Mouse (Mus musculus) liver, embryonic 13.5 days (tissue): ENCODE measurements around the gene Tpte. TPM values are rescaled to one million over a fixed set of nuclear protein-coding genes. Genes with fewer than 3 reads are reported as not detected.

ENCODE experiments used
- ATAC-seq: fragments of 200-750 bp; cut with Nextera tagmentation; 2 replicates; pipeline ENCODE4 v1.8.0; 2017; ENCODE audit warnings: low read depth, mild to moderate bottlenecking, moderate number of reproducible peaks, moderate library complexity
- DNase-seq: peaks from one replicate; pipeline ENCODE4 v3.0.0; 2022
- H3K27ac ChIP-seq: fragments of 300-500 bp; sonication (generic); 2 replicates; pipeline ENCODE4 v1.5.1; 2015; ENCODE audit warnings: moderate library complexity, mild to moderate bottlenecking, inconsistent platforms
- H3K27me3 ChIP-seq: fragments of 300-500 bp; sonication (generic); 2 replicates; pipeline ENCODE4 v1.6.1; 2015; ENCODE audit warnings: mild to moderate bottlenecking, inconsistent platforms
- H3K36me3 ChIP-seq: fragments of 300-500 bp; sonication (generic); 2 replicates; pipeline ENCODE4 v1.6.1; 2015; ENCODE audit warnings: mild to moderate bottlenecking, inconsistent platforms
- H3K4me1 ChIP-seq: fragments of 300-500 bp; sonication (generic); replicated peaks from 2 replicates; pipeline ENCODE4 v1.6.1; 2015; ENCODE audit warnings: inconsistent platforms
- H3K4me2 ChIP-seq: fragments of 300-500 bp; sonication (generic); 2 replicates; pipeline ENCODE4 v1.6.1; 2015; ENCODE audit warnings: inconsistent platforms, mild to moderate bottlenecking, moderate library complexity
- H3K4me3 ChIP-seq: fragments of 300-500 bp; sonication (generic); replicated peaks from 2 replicates; pipeline ENCODE4 v1.5.1; 2015; ENCODE audit warnings: mild to moderate bottlenecking, inconsistent platforms
- H3K9ac ChIP-seq: fragments of 300-500 bp; sonication (generic); 2 replicates; pipeline ENCODE4 v1.6.1; 2015; ENCODE audit warnings: mild to moderate bottlenecking, inconsistent platforms
- H3K9me3 ChIP-seq: fragments of 300-500 bp; sonication (generic); replicated peaks from 2 replicates; pipeline ENCODE4 v1.6.1; 2016; ENCODE audit warnings: inconsistent platforms
- WGBS: fragments of 180-500 bp; shearing (Covaris S2); methylation state at CpG from one replicate; pipeline ENCODE4 v1.1.7; 2015; ENCODE audit not compliant: insufficient replicate concordance; 5-methylcytosine and 5-hydroxymethylcytosine counted together
- polyA plus RNA-seq: library from polyadenylated mRNA; unstranded; fragments of >200 nt; fragmentation: Nextera tagmentation; extraction: Ambion mirVana; gene quantifications from 2 replicates; pipeline ENCODE4 v1.2.1, GENCODE M21; 2015

Tpte gene
- polyA plus RNA-seq, 1 experiment from 2014 or later = not detected

DNA sequence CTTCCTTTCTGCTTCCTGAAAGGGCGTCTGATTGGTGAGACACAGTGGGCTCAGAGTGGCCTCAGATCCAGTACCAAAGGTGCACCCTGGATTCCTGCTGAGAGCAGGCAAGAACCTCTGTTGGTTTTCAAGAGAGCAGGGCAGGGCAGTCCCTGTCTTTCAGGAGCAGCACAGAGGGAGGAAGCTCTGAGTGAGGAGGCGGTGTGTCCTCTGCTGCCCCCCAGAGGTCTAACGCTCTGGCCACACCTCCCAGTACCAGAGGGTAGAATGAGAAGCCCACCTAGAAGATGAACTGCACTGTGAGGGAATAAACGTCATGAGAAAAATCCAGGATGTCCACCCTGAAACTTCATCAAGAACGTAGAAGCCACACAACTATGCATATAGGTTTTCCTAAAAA lies 93.7 kb downstream of the Tpte start:
- Histone ChIP-seq H3K4me1 (no peaks in the 10 kb centered on the region), H3K9ac (no peak overlapping the region), H3K4me3 (no peak overlapping the region), H3K27me3 (no peaks in the 10 kb centered on the region), H3K36me3 (peaks cover 33% of the 10 kb centered on the region), H3K9me3 (no peaks in the 10 kb centered on the region), H3K4me2 (no peak overlapping the region), H3K27ac (no peak overlapping the region)
- DNase-seq = no peak
- 45% methylated on average over 5 of the region's 5 CpGs for WGBS
- peak; percentile 68; the same call in 1 of the 2 replicates for ATAC-seq

DNA sequence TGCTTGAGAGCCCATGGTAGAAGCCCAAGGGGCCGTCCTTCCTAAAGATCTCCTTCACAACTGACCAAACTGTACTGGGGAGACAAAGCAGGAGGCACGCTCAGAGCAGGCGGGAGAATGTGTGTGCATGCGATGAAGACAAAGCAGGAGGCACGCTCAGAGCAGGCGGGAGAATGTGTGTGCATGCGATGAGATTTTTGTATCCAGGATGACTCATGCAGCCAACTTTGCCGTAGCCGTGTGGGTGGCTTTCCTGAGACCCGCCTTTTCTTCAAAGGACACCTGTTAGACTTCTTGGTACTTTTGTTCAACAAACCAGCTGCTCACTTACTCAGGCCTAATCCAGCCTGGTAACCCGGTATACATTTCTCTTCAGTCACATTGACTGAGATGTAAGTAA lies 97.7 kb downstream of the Tpte start:
- WGBS = 87% methylated on average over 11 of the region's 11 CpGs
- no peaks in the 10 kb centered on the region for H3K9me3 ChIP-seq
- DNase-seq = no peak

GRCm38 (mm10) chr8:22382824-22383595 lies 99.8 kb downstream of the Tpte start:
- no peaks in the 10 kb centered on the region for H3K9me3 ChIP-seq
- no peaks in the 10 kb centered on the region; the same call in 1 of the 2 replicates for H3K4me1 ChIP-seq
- WGBS = 80% methylated on average over 19 of the region's 19 CpGs
- no peak overlapping the region for H3K4me3 ChIP-seq
- no peak overlapping the region for H3K9ac ChIP-seq
- peaks cover 59% of the 10 kb centered on the region for H3K36me3 ChIP-seq
- no peaks in the 10 kb centered on the region for H3K27me3 ChIP-seq
- no peak overlapping the region for H3K27ac ChIP-seq
- no peak overlapping the region for H3K4me2 ChIP-seq
- DNase-seq (no peak), ATAC-seq (no peak)

More for the DNA sequence above, 97.7 kb downstream of the Tpte start:
- Histone ChIP-seq H3K9ac (no peak overlapping the region), H3K4me1 (no peaks in the 10 kb centered on the region; the same call in 1 of the 2 replicates), H3K27me3 (no peaks in the 10 kb centered on the region), H3K4me3 (no peak overlapping the region), H3K27ac (no peak overlapping the region), H3K36me3 (peaks cover 52% of the 10 kb centered on the region), H3K4me2 (no peak overlapping the region)
- ATAC-seq = no peak

DNA sequence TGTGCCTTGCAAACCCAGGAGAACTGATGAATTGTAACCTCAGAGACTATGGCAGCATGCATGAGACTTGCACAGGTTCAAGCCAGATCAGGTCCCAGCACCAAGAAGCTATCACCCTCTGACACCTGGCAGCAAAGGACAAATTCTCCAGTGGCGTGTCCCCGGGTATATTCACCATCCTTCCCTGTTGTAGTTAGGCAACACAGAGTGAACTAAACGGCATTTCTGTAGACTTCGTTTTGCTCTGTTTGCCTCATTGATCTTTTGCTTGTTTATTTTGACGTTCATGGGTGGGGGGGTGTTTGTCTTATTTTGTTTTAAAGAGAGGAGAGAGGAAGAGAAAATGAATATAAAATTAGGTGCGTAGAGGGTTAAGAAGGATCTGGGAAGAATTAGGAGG lies 101.9 kb downstream of the Tpte start:
- H3K36me3 ChIP-seq = peaks cover 76% of the 10 kb centered on the region
- H3K4me1 ChIP-seq = no peaks in the 10 kb centered on the region; the same call in 1 of the 2 replicates
- H3K4me3 ChIP-seq = no peak overlapping the region
- no peaks in the 10 kb centered on the region for H3K9me3 ChIP-seq
- H3K9ac ChIP-seq = no peak overlapping the region
- DNase-seq (no peak), ATAC-seq (no peak)
- 69% methylated on average over 6 of the region's 6 CpGs for WGBS
- H3K27me3 ChIP-seq = no peaks in the 10 kb centered on the region
- no peak overlapping the region for H3K27ac ChIP-seq
- no peak overlapping the region for H3K4me2 ChIP-seq

GRCm38 (mm10) chr8:22389874-22390273 lies 106.6 kb downstream of the Tpte start:
- DNase-seq (no peak), ATAC-seq (no peak)
- Histone ChIP-seq H3K4me2 (no peak overlapping the region), H3K9me3 (no peaks in the 10 kb centered on the region), H3K4me1 (peaks cover 18% of the 10 kb centered on the region), H3K36me3 (peaks cover 45% of the 10 kb centered on the region), H3K4me3 (no peak overlapping the region), H3K27ac (no peak overlapping the region), H3K27me3 (no peaks in the 10 kb centered on the region), H3K9ac (no peak overlapping the region)
- WGBS = 73% methylated on average over 10 of the region's 10 CpGs

DNA sequence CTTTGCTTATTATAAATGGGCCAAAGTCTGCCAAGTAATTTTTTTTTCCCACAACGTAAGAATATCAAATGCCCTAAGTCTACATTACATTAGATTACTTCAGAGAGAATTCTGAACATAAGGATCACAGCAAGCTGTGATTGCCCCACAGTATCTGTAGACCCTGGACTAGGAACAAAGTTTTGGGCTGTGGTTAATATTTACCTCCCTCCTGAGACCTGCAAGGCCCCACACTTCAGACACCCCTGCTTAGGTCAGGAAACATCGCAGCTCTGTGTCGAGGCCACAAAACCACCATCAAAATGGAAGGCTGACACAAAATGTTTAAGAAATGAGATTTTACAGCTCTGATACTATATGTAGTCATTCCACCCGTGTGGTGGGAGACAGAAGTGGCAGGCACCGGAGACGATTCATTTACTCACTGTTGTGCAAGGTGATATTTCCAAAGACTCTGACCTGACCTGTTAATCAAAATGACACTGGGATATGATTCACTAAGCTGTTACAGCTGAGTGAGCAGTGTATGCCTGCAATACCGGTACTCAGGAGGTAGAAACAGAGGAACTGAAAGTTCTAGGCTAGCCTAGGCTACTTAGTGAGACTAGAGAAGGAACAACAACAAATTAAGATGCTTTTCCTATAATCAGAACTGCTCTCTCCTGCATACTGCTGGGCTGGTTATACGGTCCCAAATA lies 107.7 kb downstream of the Tpte start:
- DNase-seq (no peak), ATAC-seq (peak; percentile 76)
- 68% methylated on average over 8 of the region's 8 CpGs for WGBS
- no peak overlapping the region for H3K4me3 ChIP-seq
- H3K4me1 ChIP-seq = peaks cover 23% of the 10 kb centered on the region
- H3K27me3 ChIP-seq = no peaks in the 10 kb centered on the region
- no peaks in the 10 kb centered on the region for H3K9me3 ChIP-seq
- H3K36me3 ChIP-seq = peaks cover 45% of the 10 kb centered on the region
- H3K9ac ChIP-seq = no peak overlapping the region
- H3K27ac ChIP-seq = peak overlapping the region; percentile 58
- no peak overlapping the region for H3K4me2 ChIP-seq

DNA sequence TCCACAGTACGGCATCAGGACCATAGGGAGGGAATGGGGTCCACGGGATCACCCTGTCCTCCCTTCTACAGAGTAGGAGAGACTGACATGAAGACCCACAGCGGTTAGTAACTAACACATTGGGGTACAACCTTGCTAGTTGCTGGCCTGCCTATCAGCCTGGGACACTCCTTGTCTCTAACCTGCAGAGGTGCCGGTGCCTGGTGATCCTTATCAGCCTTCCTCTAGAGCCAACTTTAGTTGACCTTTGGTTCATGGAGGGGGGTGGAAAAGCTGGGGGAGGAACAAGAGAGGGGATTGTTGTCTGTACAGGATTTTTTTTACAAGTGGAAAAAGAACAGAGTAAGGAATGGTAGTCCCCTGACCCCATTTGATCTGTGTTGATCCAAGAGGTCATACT lies 111.2 kb downstream of the Tpte start:
- ATAC-seq = no peak
- WGBS = 36% methylated on average over 4 of the region's 4 CpGs
- Histone ChIP-seq H3K27me3 (no peaks in the 10 kb centered on the region), H3K9ac (no peak overlapping the region), H3K4me3 (no peak overlapping the region), H3K4me1 (peaks cover 42% of the 10 kb centered on the region), H3K9me3 (no peaks in the 10 kb centered on the region), H3K36me3 (peaks cover 20% of the 10 kb centered on the region), H3K27ac (0 out of 2 replicates have a peak overlapping the region, but pooled peaks have one; percentile 47), H3K4me2 (peak overlapping the region; percentile 19; the same call in 1 of the 2 replicates)
- DNase-seq = no peak

GRCm38 (mm10) chr8:22395256-22395655 lies 112.0 kb downstream of the Tpte start:
- no peak overlapping the region for H3K4me3 ChIP-seq
- peak overlapping the region; percentile 17; the same call in 1 of the 2 replicates for H3K4me2 ChIP-seq
- H3K9me3 ChIP-seq = no peaks in the 10 kb centered on the region
- 86% methylated on average over 8 of the region's 8 CpGs for WGBS
- no peak overlapping the region for H3K9ac ChIP-seq
- H3K36me3 ChIP-seq = peaks cover 12% of the 10 kb centered on the region
- no peak for DNase-seq
- ATAC-seq = no peak
- no peaks in the 10 kb centered on the region for H3K27me3 ChIP-seq
- peak overlapping the region; percentile 47; the same call in 1 of the 2 replicates for H3K27ac ChIP-seq
- peaks cover 42% of the 10 kb centered on the region for H3K4me1 ChIP-seq

DNA sequence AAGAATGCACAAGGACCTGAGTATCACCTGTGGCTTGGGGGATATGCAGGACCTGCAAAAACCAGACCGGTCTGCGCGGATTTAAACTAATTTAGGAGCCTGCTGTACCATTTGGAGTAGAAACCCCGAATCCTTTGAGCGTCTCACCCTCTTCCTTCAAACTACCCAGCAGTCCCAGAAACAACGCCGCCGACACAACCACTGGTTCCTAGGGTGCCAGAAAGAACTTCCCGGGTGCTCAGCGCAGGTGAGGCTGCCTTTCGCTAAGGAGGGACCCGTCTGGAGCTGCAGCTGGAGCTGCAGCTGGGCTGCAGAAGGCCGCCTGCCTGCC lies 114.5 kb downstream of the Tpte start:
- under 1% methylated on average over 13 of the region's 13 CpGs for WGBS
- H3K27ac ChIP-seq = peak overlapping the region; percentile 58
- ATAC-seq = no peak

GRCm38 (mm10) chr8:22398142-22398951 lies 115.1 kb downstream of the Tpte start, which contains the start of gene Slc25a15:
Slc25a15 (minus strand) TSS chr8:22398597.
- under 1% methylated on average over 72 of the region's 77 CpGs for WGBS
- Histone ChIP-seq H3K9me3 (no peaks in the 10 kb centered on the region), H3K9ac (peak within 1 kb of the TSS; percentile 83), H3K4me3 (peak within 1 kb of the TSS; percentile 78), H3K4me2 (peak within 1 kb of the TSS; percentile 94), H3K36me3 (peaks cover 5% of the 10 kb centered on the region), H3K27ac (peak within 1 kb of the TSS; percentile 58), H3K4me1 (peaks cover 35% of the 10 kb centered on the region), H3K27me3 (no peaks in the 10 kb centered on the region)
- DNase-seq (peak; percentile 75), ATAC-seq (peak; percentile 87)

More for the DNA sequence above, 114.5 kb downstream of the Tpte start:
- DNase-seq = no peak
- Histone ChIP-seq H3K4me1 (peaks cover 39% of the 10 kb centered on the region), H3K9ac (peak overlapping the region; percentile 83), H3K4me2 (peak overlapping the region; percentile 94), H3K36me3 (peaks cover 5% of the 10 kb centered on the region), H3K4me3 (peak overlapping the region; percentile 78), H3K27me3 (no peaks in the 10 kb centered on the region), H3K9me3 (no peaks in the 10 kb centered on the region)
